Mouse (Mus musculus) CH12.LX (cell line): Measurements from ENCODE around the gene Wdr81.

ENCODE experiments used
- BHLHE40 ChIP-seq: IDR thresholded peaks from 2 replicates; pipeline ENCODE4 v1.6.1; 2011; ENCODE audit warnings: mild to moderate bottlenecking, low read depth, low read length, improper control_type of control experiment
- CTCF ChIP-seq, 2 experiments: IDR thresholded peaks in 1 of 2; conservative IDR thresholded peaks in 1 of 2; 2 replicates each; pipeline ENCODE4 v1.5.1; 2011 to 2012; ENCODE audit warnings: low read depth in 2 of 2, low read length in 2 of 2, improper control_type of control experiment in 1 of 2, inconsistent platforms in 1 of 2, mild to moderate bottlenecking in 1 of 2, moderate library complexity in 1 of 2
- E2F4 ChIP-seq: IDR thresholded peaks from 2 replicates; pipeline ENCODE4 v1.6.1; 2011; ENCODE audit warnings: low read depth, low read length, improper control_type of control experiment; ENCODE audit not compliant: insufficient replicate concordance
- KAT2A ChIP-seq: IDR thresholded peaks from 2 replicates; pipeline ENCODE4 v1.6.1; 2012; ENCODE audit warnings: low read length, improper control_type of control experiment, inconsistent platforms; ENCODE audit not compliant: insufficient replicate concordance
- MAX ChIP-seq: IDR thresholded peaks from 2 replicates; pipeline ENCODE4 v1.6.1; 2011; ENCODE audit warnings: low read length, improper control_type of control experiment
- NELFE ChIP-seq: IDR thresholded peaks from 2 replicates; pipeline ENCODE4 v1.6.1; 2011; ENCODE audit warnings: low read depth, low read length, improper control_type of control experiment
- POLR2A ChIP-seq: IDR thresholded peaks from 2 replicates; pipeline ENCODE4 v1.6.1; 2011; ENCODE audit warnings: low read depth, mild to moderate bottlenecking, improper control_type of control experiment, low read length
- RCOR1 ChIP-seq: conservative IDR thresholded peaks from 2 replicates; pipeline ENCODE4 v1.6.1; 2012; ENCODE audit warnings: low read depth, mild to moderate bottlenecking, inconsistent platforms, low read length, improper control_type of control experiment
- UBTF ChIP-seq: IDR thresholded peaks from 2 replicates; pipeline ENCODE4 v1.6.1; 2012; ENCODE audit warnings: low read depth, mild to moderate bottlenecking, inconsistent platforms, low read length, improper control_type of control experiment, moderate library complexity
- USF2 ChIP-seq: conservative IDR thresholded peaks from 2 replicates; pipeline ENCODE4 v1.6.1; 2011; ENCODE audit warnings: low read depth, low read length, improper control_type of control experiment
- ZC3H11A ChIP-seq: IDR thresholded peaks from 2 replicates; pipeline ENCODE4 v1.6.1; 2012; ENCODE audit warnings: low read depth, mild to moderate bottlenecking, inconsistent platforms, low read length, improper control_type of control experiment

- no peak for TF ChIP-seq CTCF (conservative IDR thresholded peaks at IDR 0.05 in 1 of 2, IDR thresholded peaks at IDR 0.05 in 1 of 2; ENCODE audit: low read depth in 2 of 2, low read length in 2 of 2)
- no peak for TF ChIP-seq USF2
- TF ChIP-seq NELFE, result no peak
- TF ChIP-seq E2F4, result no peak
- no peak for TF ChIP-seq ZC3H11A
- TF ChIP-seq KAT2A, result no peak
- no peak for TF ChIP-seq MAX
- no peak for TF ChIP-seq RCOR1
- TF ChIP-seq POLR2A, result no peak
- no peak for TF ChIP-seq BHLHE40
- no peak for TF ChIP-seq UBTF
Observed at GRCm38 (mm10) chr11:75420810-75421374, 33.6 kb downstream of the Wdr81 start.
